34 mouse cellular contexts compared by ENCODE assay signal in the genomic region with DNA sequence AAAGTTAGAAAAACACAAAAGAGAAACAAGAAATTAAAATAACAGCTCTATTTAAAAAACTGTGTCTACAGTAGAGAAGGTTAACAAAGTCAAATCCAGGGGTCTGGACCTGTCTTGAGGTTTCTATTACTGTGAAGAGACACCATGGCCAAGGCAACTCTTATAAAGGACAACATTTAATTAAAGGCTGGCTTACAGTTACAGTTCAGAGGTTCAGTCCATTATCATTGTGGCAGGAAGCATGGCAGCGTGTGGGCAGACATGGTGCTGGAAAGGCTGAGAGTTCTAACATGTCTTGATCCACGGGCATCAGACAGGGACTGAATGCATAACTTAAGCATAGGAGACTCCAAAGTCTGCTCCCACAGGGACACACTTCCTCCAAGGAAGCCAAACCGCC.
"Had no signal": no experiment of that assay in that cellular context is flagged by ENCODE, and none has a peak within 500 bp of the region (broad histone marks: within the 10 kb centered on the region; RNA-seq: fewer than 3 reads in every experiment).

No protein-coding gene starts in this region.

- H3K27ac ChIP-seq: heart, embryonic 10.5 days; heart, embryonic 13.5 days; heart, embryonic 15.5 days; hindbrain, embryonic 10.5 days; hindbrain, embryonic 12.5 days; hindbrain, embryonic 13.5 days; hindbrain, embryonic 14.5 days; hindbrain, embryonic 15.5 days; hindbrain, postnatal 0 days; intestine, embryonic 15.5 days; kidney, postnatal 0 days; layer of hippocampus, adult 2 months had no signal

- H3K4me3 ChIP-seq: heart, embryonic 10.5 days; heart, embryonic 12.5 days; heart, embryonic 13.5 days; heart, embryonic 15.5 days; hindbrain, embryonic 10.5 days; hindbrain, embryonic 12.5 days; hindbrain, embryonic 13.5 days; hindbrain, embryonic 15.5 days; intestine, embryonic 15.5 days; layer of hippocampus, adult 2 months had no signal

- H3K9me3 ChIP-seq: heart, embryonic 10.5 days; heart, embryonic 12.5 days; heart, embryonic 13.5 days; heart, embryonic 15.5 days; hindbrain, embryonic 10.5 days; hindbrain, embryonic 12.5 days; hindbrain, embryonic 13.5 days; hindbrain, embryonic 15.5 days; intestine, embryonic 15.5 days had no signal

- H3K9ac ChIP-seq: heart, embryonic 12.5 days; heart, embryonic 13.5 days; heart, embryonic 15.5 days; hindbrain, embryonic 12.5 days; hindbrain, embryonic 13.5 days; hindbrain, embryonic 14.5 days; hindbrain, embryonic 15.5 days; intestine, embryonic 15.5 days had no signal

- ATAC-seq: hindbrain, embryonic 16.5 days; hindbrain, postnatal 0 days; inflammation-experienced regulatory T-cells, adult 6 months; intestine, embryonic 15.5 days; intestine, embryonic 16.5 days; intestine, postnatal 0 days had no signal

- H3K4me2 ChIP-seq: heart, embryonic 11.5 days; heart, embryonic 12.5 days; heart, embryonic 13.5 days; heart, embryonic 15.5 days; hindbrain, embryonic 12.5 days; hindbrain, embryonic 13.5 days; hindbrain, embryonic 14.5 days; hindbrain, embryonic 15.5 days; intestine, embryonic 15.5 days had no signal

- H3K36me3 ChIP-seq: heart, embryonic 10.5 days; heart, embryonic 12.5 days; heart, embryonic 13.5 days; heart, embryonic 15.5 days; hindbrain, embryonic 10.5 days; hindbrain, embryonic 12.5 days; hindbrain, embryonic 13.5 days; hindbrain, embryonic 15.5 days; intestine, embryonic 15.5 days had no signal

- H3K27me3 ChIP-seq: heart, embryonic 12.5 days; heart, embryonic 13.5 days; heart, embryonic 15.5 days; hindbrain, embryonic 12.5 days; hindbrain, embryonic 13.5 days; hindbrain, embryonic 15.5 days; intestine, embryonic 15.5 days had no signal

- DNase-seq: heart, postnatal 10 days; heart, postnatal 14 days; heart, postnatal 36 days; heart, postnatal 4 days; kidney, adult 11 months; kidney, adult 18-20 months; kidney, adult 2 months; kidney, adult 8-10 months; kidney, adult 9 months; kidney, postnatal 10 days; kidney, postnatal 14 days; kidney, postnatal 25 days; kidney, postnatal 36 days; kidney, postnatal 4 days; layer of hippocampus, adult 9-11 months; layer of hippocampus, postnatal 36 days had no signal

- H3K4me1 ChIP-seq: heart, embryonic 10.5 days; heart, embryonic 12.5 days; heart, embryonic 13.5 days; heart, embryonic 15.5 days; hindbrain, embryonic 10.5 days; hindbrain, embryonic 12.5 days; hindbrain, embryonic 13.5 days; hindbrain, embryonic 15.5 days; intestine, embryonic 15.5 days had no signal
